Mouse (Mus musculus): ENCODE data around the gene Mmgt2.
"Not testable (repeated sequence)": the region's sequence is repeated elsewhere in the genome, so short reads cannot be mapped to it uniquely, and the experiment has no call there.

DNA sequence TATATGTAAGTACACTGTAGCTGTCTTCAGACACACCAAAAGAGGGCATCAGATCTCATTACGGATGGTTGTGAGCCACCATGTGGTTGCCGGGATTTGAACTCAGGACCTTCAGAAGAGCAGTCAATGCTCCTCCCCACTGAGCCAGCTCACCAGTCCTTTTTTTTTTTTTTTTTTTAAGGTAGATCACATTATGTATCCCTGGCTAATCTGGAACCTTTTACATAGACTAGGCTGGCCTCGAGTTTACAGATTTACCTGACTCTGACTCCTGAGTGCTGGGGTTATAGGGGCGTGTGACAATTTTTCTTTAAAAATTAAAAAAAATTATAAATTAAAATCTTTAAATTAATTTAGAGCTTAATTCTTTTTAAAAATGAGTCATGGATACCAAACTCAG lies 1.3 kb downstream of the Mmgt2 start:
- not testable (repeated sequence) for TF ChIP-seq CTCF (IDR thresholded peaks at IDR 0.05; ENCODE audit: borderline replicate concordance, control insufficient read depth, extremely low read depth, insufficient read depth, low read length, poor library complexity); POLR2A (IDR thresholded peaks at IDR 0.05; ENCODE audit: control insufficient read depth, extremely low read depth, insufficient read depth, low read length, poor library complexity)

Data from thymus, adult 2 months (tissue).